Mouse (Mus musculus): ENCODE measurements at regions not wholly inside any gene's neighbourhood (a gene's known extent, or its start where the extent isn't known, plus 50 kb on each side); places are given as distances from the start of the nearest gene placed in this dataset.

DNA sequence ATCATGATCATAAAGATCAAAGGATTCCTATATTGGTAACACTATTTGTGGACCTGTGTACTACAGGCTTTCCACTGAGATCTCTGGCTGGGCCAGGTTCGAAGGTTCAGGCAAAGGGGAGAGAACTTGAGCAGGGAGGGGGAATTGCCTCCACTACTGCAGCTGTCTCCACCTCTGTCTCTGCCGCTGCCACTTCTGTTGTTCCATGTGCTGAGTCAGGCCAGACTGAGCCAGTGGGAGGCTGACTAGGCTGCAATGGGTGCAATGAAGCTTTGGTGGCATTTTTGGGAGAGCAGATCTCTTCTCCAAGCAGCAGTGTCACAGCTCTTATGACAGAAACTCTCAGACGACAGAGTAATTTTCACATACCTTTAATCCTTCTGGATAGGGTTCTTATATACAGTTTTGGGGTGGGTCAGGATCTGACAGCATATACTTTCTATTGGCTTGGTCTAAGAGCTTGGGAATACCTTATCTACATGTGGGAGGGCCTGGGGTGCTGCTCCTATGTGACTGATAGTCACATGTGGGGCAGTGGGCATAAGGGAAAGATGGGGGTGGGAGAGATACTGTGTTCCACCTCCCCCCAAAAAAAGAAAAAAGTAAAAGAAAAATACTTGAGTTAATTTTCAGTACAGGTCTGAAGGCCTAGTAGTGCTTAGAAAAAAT, 281.5 kb upstream of the Xrcc4 start:
- no peak overlapping the region for H3K4me2 ChIP-seq
- H3K4me3 ChIP-seq = no peak overlapping the region
- no peaks in the 10 kb centered on the region for H3K36me3 ChIP-seq
- no peak for ATAC-seq (replicated peaks; ENCODE audit: insufficient number of reproducible peaks, insufficient read depth, low FRiP score, low read depth)
- H3K4me1 ChIP-seq (replicated peaks) = no peaks in the 10 kb centered on the region
- H3K27ac ChIP-seq = no peak overlapping the region
- no peak overlapping the region for H3K9ac ChIP-seq
- no peaks in the 10 kb centered on the region for H3K9me3 ChIP-seq (replicated peaks)
- H3K27me3 ChIP-seq = no peaks in the 10 kb centered on the region
- WGBS = 64% methylated on average over 3 of the region's 3 CpGs

DNA sequence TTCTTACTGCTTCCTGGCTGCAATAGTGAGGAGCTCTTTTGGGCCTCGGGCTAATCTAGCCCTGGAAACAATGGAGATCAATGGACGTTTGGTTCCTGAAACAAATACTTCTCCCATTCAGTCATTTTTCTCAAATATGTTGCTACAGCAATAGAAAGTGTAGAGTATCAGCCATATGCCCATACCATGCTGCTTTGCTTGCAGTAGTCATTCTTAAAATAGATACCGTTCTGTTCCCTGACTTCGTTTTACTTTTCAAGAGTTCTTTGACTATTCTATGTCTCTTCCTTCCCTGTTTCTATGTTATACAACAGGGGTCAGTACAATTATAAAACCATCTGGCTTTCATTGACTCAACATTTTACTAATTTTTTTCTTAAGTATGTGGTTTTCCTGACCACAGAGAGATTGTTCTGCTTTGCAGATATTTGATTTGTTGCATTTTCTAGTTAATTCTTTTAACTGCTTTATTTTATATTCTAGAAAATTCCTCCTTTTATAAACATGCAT, 275.2 kb upstream of the Xrcc4 start:
- H3K4me2 ChIP-seq = no peak overlapping the region
- 73% methylated on average over 4 of the region's 4 CpGs for WGBS
- no peak overlapping the region for H3K9ac ChIP-seq
- H3K27me3 ChIP-seq = no peaks in the 10 kb centered on the region
- H3K4me3 ChIP-seq = no peak overlapping the region
- no peak overlapping the region for H3K27ac ChIP-seq
- no peaks in the 10 kb centered on the region for H3K9me3 ChIP-seq (replicated peaks)
- H3K36me3 ChIP-seq = no peaks in the 10 kb centered on the region
- no peak for ATAC-seq (replicated peaks; ENCODE audit: insufficient number of reproducible peaks, insufficient read depth, low FRiP score, low read depth)
- peaks cover 8% of the 10 kb centered on the region for H3K4me1 ChIP-seq (replicated peaks)

DNA sequence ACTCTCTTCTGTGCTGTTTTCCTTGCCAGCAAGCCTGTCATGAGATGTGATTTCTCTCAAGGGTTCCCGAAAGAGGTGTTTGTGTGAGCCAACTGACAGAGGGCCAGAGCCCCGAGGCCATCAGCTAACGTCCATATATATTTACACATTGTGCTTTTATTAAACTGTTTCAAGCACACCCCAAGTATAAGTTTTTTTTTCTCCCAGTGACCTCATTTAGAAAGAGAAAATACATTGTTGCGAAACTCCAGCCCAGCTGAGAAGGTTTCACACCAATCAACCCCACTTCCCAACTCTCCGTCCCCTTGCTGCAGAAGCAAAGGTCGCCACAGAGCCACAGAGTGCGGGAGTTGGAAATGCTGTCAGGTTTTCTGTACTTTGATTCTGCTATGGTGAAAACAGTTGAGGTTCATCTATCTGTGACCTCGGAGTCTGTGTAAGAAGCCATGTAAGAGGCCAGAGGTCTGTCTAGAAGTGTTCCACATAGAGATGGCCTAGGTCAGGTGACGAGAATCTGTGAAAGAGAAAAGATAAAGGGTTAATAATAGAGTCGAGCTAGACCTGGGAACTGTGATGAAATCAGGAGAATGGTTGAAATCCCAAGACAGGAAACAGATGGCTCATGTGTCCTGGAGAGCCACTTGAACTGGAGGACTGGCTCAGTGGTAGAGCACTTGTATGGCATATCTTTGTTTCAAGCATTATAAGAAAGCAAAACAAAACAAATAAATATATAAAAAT, 270.6 kb upstream of the Xrcc4 start:
- peak; percentile 72 for ATAC-seq (replicated peaks; ENCODE audit: insufficient number of reproducible peaks, insufficient read depth, low FRiP score, low read depth)
- Histone ChIP-seq H3K9ac (no peak overlapping the region), H3K27me3 (no peaks in the 10 kb centered on the region), H3K4me3 (no peak overlapping the region), H3K9me3 (replicated peaks) (no peaks in the 10 kb centered on the region), H3K36me3 (no peaks in the 10 kb centered on the region), H3K4me2 (peak overlapping the region; percentile 42), H3K4me1 (replicated peaks) (peaks cover 13% of the 10 kb centered on the region), H3K27ac (peak overlapping the region; percentile 79)
- 19% methylated on average over 10 of the region's 10 CpGs for WGBS

DNA sequence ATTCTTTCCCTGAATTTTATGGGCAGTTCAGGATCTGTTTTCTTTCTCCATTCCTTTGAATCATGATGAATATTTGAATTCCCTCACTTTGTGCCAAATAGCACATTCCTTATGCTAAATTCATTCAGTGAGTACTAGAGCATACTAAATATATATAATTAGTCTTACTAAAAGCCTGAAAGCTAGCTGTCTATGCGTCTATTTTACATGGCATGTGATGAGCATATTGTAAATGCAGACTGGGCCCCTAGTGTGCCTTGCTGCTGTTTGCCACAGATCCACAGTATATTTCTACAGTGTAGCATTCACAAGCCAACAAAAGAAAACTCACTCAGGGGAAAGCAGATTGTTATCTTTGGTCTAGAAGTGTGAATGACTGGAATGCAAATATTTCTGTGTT, 268.7 kb upstream of the Xrcc4 start:
- Histone ChIP-seq H3K9ac (no peak overlapping the region), H3K27me3 (no peaks in the 10 kb centered on the region), H3K4me1 (replicated peaks) (peaks cover 13% of the 10 kb centered on the region), H3K4me3 (no peak overlapping the region), H3K27ac (no peak overlapping the region), H3K4me2 (no peak overlapping the region), H3K36me3 (no peaks in the 10 kb centered on the region), H3K9me3 (replicated peaks) (no peaks in the 10 kb centered on the region)
- ATAC-seq (replicated peaks; ENCODE audit: insufficient number of reproducible peaks, insufficient read depth, low FRiP score, low read depth) = no peak
- 89% methylated on average over 1 of the region's 1 CpGs for WGBS

DNA sequence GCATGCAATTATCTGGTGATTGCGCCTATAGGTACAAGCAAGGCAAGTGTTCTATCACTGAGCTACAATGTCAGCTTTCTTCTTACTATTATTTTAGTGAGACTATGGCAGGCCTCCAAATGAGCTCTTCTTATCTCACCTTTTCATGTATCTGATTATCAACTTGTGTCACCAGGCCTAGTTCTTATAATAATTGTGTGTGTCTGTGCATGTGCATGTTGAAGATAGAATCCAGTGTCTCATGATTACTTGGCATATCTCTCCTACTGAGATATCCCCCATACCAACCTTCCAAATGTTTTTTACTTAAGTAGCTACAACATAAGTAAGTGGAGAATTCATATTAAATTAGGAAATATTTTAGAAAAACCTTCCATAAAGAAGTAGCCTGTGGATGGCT, 266.2 kb upstream of the Xrcc4 start:
- no peaks in the 10 kb centered on the region for H3K9me3 ChIP-seq (replicated peaks)

DNA sequence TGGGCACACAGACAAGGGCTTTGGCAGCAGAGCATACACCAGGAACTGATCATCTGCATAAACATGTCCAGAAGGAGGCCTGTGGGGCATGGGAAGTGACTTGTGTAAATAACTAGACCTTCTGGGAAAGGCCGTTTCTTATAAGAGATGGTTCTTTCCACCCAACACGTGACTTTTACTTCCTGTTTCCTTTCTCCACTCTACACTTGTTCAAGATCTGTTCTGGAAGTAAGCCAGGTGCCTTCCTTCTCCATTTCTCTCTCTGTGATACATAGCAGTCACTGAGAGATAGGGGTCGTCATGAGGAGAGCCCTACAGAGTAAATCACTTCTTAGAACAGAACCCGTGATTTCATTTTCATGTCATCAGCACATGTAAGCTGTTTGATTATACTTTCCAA, 253.4 kb upstream of the Xrcc4 start:
- no peaks in the 10 kb centered on the region for H3K27me3 ChIP-seq
- ATAC-seq (replicated peaks; ENCODE audit: insufficient number of reproducible peaks, insufficient read depth, low FRiP score, low read depth) = no peak

More for the DNA sequence above, 266.2 kb upstream of the Xrcc4 start:
- no peak for ATAC-seq (replicated peaks; ENCODE audit: insufficient number of reproducible peaks, insufficient read depth, low FRiP score, low read depth)
- Histone ChIP-seq H3K4me3 (no peak overlapping the region), H3K9ac (no peak overlapping the region), H3K27ac (no peak overlapping the region), H3K27me3 (no peaks in the 10 kb centered on the region), H3K4me1 (replicated peaks) (peaks cover 10% of the 10 kb centered on the region), H3K36me3 (no peaks in the 10 kb centered on the region), H3K4me2 (no peak overlapping the region)
- WGBS = 96% methylated on average over 1 of the region's 1 CpGs

DNA sequence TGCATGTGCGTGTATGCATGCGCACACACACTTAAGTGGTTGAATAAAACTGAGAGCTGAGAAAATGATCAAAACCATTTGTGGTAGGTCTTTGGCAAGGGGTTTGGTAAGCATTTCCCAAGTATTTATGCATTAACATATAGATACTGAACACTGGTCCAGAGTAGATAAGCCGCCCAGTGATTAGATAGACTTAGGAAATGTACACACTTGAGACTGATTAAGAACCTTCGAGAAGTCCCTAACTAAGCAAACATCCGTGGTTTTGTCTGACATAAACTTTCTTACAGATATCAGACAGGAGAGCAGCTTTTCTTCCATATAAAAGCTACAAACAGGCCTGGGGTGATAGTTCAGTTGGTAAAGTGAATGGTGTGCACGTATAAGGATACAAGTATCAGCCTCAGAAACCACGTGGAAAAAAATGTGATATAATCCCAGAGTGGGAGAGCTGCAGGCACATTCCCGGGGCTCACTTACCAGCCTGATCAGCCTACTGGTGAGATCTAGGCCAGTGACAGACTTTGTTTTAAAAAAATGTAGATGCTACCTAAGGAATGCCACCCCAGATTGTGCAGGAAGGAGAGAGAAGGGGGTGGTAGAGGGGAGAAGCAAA, 252.3 kb upstream of the Xrcc4 start:
- no peak for ATAC-seq (replicated peaks; ENCODE audit: insufficient number of reproducible peaks, insufficient read depth, low FRiP score, low read depth)
- Histone ChIP-seq H3K27ac (no peak overlapping the region), H3K9ac (no peak overlapping the region)

More for the DNA sequence above, 253.4 kb upstream of the Xrcc4 start:
- H3K9ac ChIP-seq = no peak overlapping the region
- H3K4me1 ChIP-seq (replicated peaks) = no peaks in the 10 kb centered on the region
- WGBS = 38% methylated on average over 4 of the region's 4 CpGs
- H3K36me3 ChIP-seq = no peaks in the 10 kb centered on the region
- H3K27ac ChIP-seq = no peak overlapping the region
- no peak overlapping the region for H3K4me3 ChIP-seq
- H3K4me2 ChIP-seq = no peak overlapping the region
- H3K9me3 ChIP-seq (replicated peaks) = no peaks in the 10 kb centered on the region

DNA sequence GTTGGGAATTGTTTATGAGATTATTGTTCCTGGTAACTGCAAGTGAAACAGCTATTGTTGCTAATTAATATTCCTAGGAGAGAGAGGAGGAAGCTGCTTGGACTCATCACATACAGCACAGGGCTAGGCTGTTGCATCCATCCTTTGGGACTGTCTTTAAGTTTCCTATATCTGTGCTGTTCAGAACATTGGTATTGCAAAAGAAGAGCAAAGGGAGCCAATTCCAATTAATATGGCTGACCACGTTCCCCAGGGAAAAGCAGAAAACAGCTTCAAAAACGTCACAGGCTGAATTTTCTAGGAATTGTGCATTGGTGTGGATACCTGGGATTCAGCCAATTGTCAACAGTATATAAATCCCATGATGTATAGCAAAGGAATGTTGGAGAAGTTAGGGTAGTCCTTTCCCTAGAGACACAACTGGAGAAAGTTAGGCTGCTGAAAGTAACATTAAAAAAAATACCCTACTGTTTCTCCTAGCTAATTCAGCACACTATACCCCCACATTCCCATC, 251.3 kb upstream of the Xrcc4 start:
- Histone ChIP-seq H3K9ac (no peak overlapping the region), H3K27me3 (no peaks in the 10 kb centered on the region), H3K4me1 (replicated peaks) (no peaks in the 10 kb centered on the region), H3K9me3 (replicated peaks) (no peaks in the 10 kb centered on the region), H3K4me2 (no peak overlapping the region), H3K4me3 (no peak overlapping the region), H3K27ac (no peak overlapping the region), H3K36me3 (no peaks in the 10 kb centered on the region)
- WGBS = 60% methylated on average over 2 of the region's 2 CpGs
- ATAC-seq (replicated peaks; ENCODE audit: insufficient number of reproducible peaks, insufficient read depth, low FRiP score, low read depth) = no peak

More for the DNA sequence above, 252.3 kb upstream of the Xrcc4 start:
- Histone ChIP-seq H3K4me1 (replicated peaks) (no peaks in the 10 kb centered on the region), H3K4me3 (no peak overlapping the region), H3K36me3 (no peaks in the 10 kb centered on the region), H3K4me2 (no peak overlapping the region), H3K9me3 (replicated peaks) (no peaks in the 10 kb centered on the region), H3K27me3 (no peaks in the 10 kb centered on the region)
- WGBS = 41% methylated on average over 8 of the region's 8 CpGs

DNA sequence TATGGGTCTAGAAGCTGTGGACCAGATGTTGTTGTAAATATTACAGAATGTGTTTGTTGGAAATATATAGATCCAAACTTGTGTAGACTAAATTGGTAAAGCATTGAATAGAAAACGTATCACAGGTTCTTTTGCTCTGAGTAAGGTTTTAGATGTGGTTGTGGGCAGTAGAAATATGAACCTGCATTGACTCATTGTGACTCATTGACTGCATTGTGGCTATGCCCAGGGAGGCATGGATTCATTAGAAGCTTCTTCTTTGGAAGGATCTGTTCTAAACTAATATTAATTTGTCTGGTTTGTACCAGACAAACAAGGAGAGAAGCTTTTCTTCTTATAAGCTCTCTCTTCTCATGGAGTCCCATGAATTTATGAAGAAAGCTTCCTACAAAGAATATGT, 248.2 kb upstream of the Xrcc4 start:
- WGBS = 88% methylated on average over 1 of the region's 1 CpGs
- Histone ChIP-seq H3K9me3 (replicated peaks) (no peaks in the 10 kb centered on the region), H3K9ac (no peak overlapping the region)

DNA sequence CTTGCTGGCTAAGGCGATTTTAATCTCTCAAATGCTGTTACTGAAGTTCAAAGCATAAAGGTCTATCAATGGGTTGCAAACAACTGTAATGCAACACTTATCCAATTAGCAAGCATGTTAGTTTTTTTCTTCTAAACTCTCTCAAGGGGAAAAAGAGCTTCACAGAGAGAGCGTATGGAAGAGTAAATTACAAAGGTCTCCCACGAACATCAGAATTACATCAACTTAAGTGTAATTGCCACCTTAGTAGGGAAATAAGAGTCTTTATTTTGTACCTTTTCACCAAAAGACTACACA, 246.3 kb upstream of the Xrcc4 start:
- Histone ChIP-seq H3K27me3 (no peaks in the 10 kb centered on the region), H3K4me3 (no peak overlapping the region)
- 64% methylated on average over 3 of the region's 3 CpGs for WGBS

More for the DNA sequence above, 248.2 kb upstream of the Xrcc4 start:
- H3K27me3 ChIP-seq = no peaks in the 10 kb centered on the region
- no peak overlapping the region for H3K27ac ChIP-seq
- no peaks in the 10 kb centered on the region for H3K36me3 ChIP-seq
- H3K4me1 ChIP-seq (replicated peaks) = no peaks in the 10 kb centered on the region
- no peak for ATAC-seq (replicated peaks; ENCODE audit: insufficient number of reproducible peaks, insufficient read depth, low FRiP score, low read depth)
- H3K4me2 ChIP-seq = no peak overlapping the region
- H3K4me3 ChIP-seq = no peak overlapping the region

DNA sequence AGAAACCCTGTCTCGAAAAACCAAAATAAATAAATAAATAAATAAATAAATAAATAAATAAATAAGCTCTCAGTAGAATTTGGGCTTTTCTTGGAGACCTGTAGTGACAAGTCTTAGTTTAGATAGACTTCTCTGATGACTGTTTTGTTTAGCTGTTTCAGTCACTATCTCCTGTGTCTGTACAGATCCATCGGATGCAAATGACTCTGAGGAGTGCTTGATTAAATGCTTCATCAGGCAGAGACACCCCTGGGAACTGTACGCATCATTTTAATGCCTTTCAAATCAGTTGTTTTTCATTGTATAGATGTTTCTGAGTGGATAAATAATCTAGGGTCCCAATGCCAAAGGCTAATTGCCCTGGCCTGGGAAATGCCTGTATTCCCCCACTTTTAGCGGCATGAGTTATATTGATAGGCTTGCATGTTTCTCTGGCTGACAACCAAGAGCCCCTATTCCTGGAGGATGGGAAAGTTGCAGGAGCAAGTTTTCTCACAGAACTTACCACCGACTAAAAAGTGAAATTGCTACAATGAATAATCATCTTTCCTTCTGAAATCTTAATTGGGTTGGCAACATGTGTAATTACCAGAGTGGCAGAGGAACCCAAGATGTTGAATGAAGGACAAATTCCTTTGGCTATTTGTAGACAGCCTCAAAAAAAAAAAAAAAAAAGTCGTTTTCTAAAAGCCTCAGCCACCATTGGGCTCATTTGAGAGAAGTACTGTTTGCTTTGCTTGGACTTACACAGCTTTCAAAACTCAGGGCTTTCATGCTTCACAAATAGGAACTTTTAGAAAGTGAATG, 245.7 kb upstream of the Xrcc4 start:
- Histone ChIP-seq H3K36me3 (no peaks in the 10 kb centered on the region), H3K9me3 (replicated peaks) (no peaks in the 10 kb centered on the region), H3K4me3 (no peak overlapping the region), H3K27ac (no peak overlapping the region), H3K4me2 (no peak overlapping the region), H3K4me1 (replicated peaks) (no peaks in the 10 kb centered on the region), H3K27me3 (no peaks in the 10 kb centered on the region), H3K9ac (no peak overlapping the region)
- 65% methylated on average over 6 of the region's 6 CpGs for WGBS
- no peak for ATAC-seq (replicated peaks; ENCODE audit: insufficient number of reproducible peaks, insufficient read depth, low FRiP score, low read depth)

More for the DNA sequence above, 246.3 kb upstream of the Xrcc4 start:
- no peak for ATAC-seq (replicated peaks; ENCODE audit: insufficient number of reproducible peaks, insufficient read depth, low FRiP score, low read depth)
- H3K4me2 ChIP-seq = no peak overlapping the region
- no peak overlapping the region for H3K9ac ChIP-seq
- H3K4me1 ChIP-seq (replicated peaks) = no peaks in the 10 kb centered on the region
- H3K27ac ChIP-seq = no peak overlapping the region
- H3K36me3 ChIP-seq = no peaks in the 10 kb centered on the region
- H3K9me3 ChIP-seq (replicated peaks) = no peaks in the 10 kb centered on the region
